Mouse (Mus musculus): Measurements from ENCODE around the gene Dgki. TPM values are rescaled to one million over a fixed set of nuclear protein-coding genes. Genes with fewer than 3 reads are reported as not detected.

The Dgki gene
- total and polyA plus RNA-seq, 3 experiments, result not detected

GRCm38 (mm10) chr6:37037115-37037908, 262.7 kb downstream of the Dgki start:
- no peaks in the 10 kb centered on the region for H3K9me3 ChIP-seq (replicated peaks; ENCODE audit: insufficient read depth, low read length)
- H3K36me3 ChIP-seq (ENCODE audit: control insufficient read depth in 1 of 2, insufficient read depth in 2 of 2, low read length in 2 of 2), result no peaks in the 10 kb centered on the region
- H3K27ac ChIP-seq (ENCODE audit: control insufficient read depth, low read depth, low read length), result no peak overlapping the region
- H3K79me2 ChIP-seq (ENCODE audit: control insufficient read depth, insufficient read depth, low read length, poor library complexity), result no peaks in the 10 kb centered on the region
- no peaks in the 10 kb centered on the region for H3K27me3 ChIP-seq (ENCODE audit: control insufficient read depth in 1 of 2, insufficient read depth in 2 of 2, low read length in 2 of 2)
- TF ChIP-seq TAL1 (IDR thresholded peaks at IDR 0.05; ENCODE audit: low read length), result no peak
- TF ChIP-seq NELFE (IDR thresholded peaks at IDR 0.05; ENCODE audit: low read depth, low read length), result no peak
- no peak for TF ChIP-seq MYB (IDR thresholded peaks at IDR 0.05; ENCODE audit: low read depth, low read length)
- no peak for TF ChIP-seq E2F4 (IDR thresholded peaks at IDR 0.05; ENCODE audit: borderline replicate concordance, low read depth, low read length)
- no peak for TF ChIP-seq MAX (IDR thresholded peaks at IDR 0.05; ENCODE audit: low read length)
- TF ChIP-seq HCFC1 (IDR thresholded peaks at IDR 0.05; ENCODE audit: low read depth, low read length), result no peak
- no peak for TF ChIP-seq KAT2A (conservative IDR thresholded peaks at IDR 0.05; ENCODE audit: low read depth, low read length)
- no peak for TF ChIP-seq ZNF384 (IDR thresholded peaks at IDR 0.05; ENCODE audit: low read depth, low read length)
- no peak for TF ChIP-seq CHD2 (IDR thresholded peaks at IDR 0.05; ENCODE audit: low read length)
- TF ChIP-seq MAZ (IDR thresholded peaks at IDR 0.05; ENCODE audit: low read depth, low read length), result no peak
- TF ChIP-seq ZKSCAN1 (IDR thresholded peaks at IDR 0.05; ENCODE audit: low read depth, low read length), result no peak
- TF ChIP-seq MEF2A (IDR thresholded peaks at IDR 0.05; ENCODE audit: extremely low read depth, insufficient replicate concordance, low read depth, low read length, poor library complexity, severe bottlenecking), result no peak
- H3K4me1 ChIP-seq (ENCODE audit: control insufficient read depth in 1 of 2, insufficient read depth in 2 of 2, low read length in 2 of 2), result no peaks in the 10 kb centered on the region
- no peak overlapping the region for H3K9ac ChIP-seq (ENCODE audit: control insufficient read depth, low read depth, low read length, poor library complexity, severe bottlenecking)
- H3K4me3 ChIP-seq (ENCODE audit: control insufficient read depth in 1 of 2, insufficient read depth in 1 of 2, low read depth in 2 of 2, low read length in 2 of 2), result no peak overlapping the region
- no peak for DNase-seq (ENCODE audit: low read depth, low spot score)

- H3K4me3 ChIP-seq (ENCODE audit: control insufficient read depth in 1 of 2, insufficient read depth in 1 of 2, low read depth in 2 of 2, low read length in 2 of 2), result no peak overlapping the region
- H3K27me3 ChIP-seq (ENCODE audit: control insufficient read depth in 1 of 2, insufficient read depth in 2 of 2, low read length in 2 of 2), result no peaks in the 10 kb centered on the region
- no peak for DNase-seq (ENCODE audit: low read depth, low spot score)
- no peaks in the 10 kb centered on the region for H3K36me3 ChIP-seq (ENCODE audit: control insufficient read depth in 1 of 2, insufficient read depth in 2 of 2, low read length in 2 of 2)
- no peak for TF ChIP-seq GABPA (IDR thresholded peaks at IDR 0.05; ENCODE audit: low read depth, low read length)
- no peak for TF ChIP-seq MYC (IDR thresholded peaks at IDR 0.05; ENCODE audit: low read depth, low read length)
- no peak for TF ChIP-seq BHLHE40 (IDR thresholded peaks at IDR 0.05; ENCODE audit: borderline replicate concordance, low read depth, low read length)
- no peak for TF ChIP-seq KAT2A (conservative IDR thresholded peaks at IDR 0.05; ENCODE audit: low read depth, low read length)
- TF ChIP-seq CTCF (IDR thresholded peaks at IDR 0.05 in 2 of 3, conservative IDR thresholded peaks at IDR 0.05 in 1 of 3; ENCODE audit: control insufficient read depth in 1 of 3, insufficient read depth in 1 of 3, low read depth in 2 of 3, low read length in 3 of 3, poor library complexity in 1 of 3, severe bottlenecking in 1 of 3), result no peak
- no peak for TF ChIP-seq SMC3 (IDR thresholded peaks at IDR 0.05; ENCODE audit: low read depth, low read length)
- TF ChIP-seq ZMIZ1 (IDR thresholded peaks at IDR 0.05; ENCODE audit: low read depth, low read length), result no peak
- TF ChIP-seq CHD1 (IDR thresholded peaks at IDR 0.05; ENCODE audit: low read depth, low read length), result no peak
- no peak for TF ChIP-seq GATA1 (IDR thresholded peaks at IDR 0.05; ENCODE audit: low read depth, low read length)
- no peak overlapping the region for H3K9ac ChIP-seq (ENCODE audit: control insufficient read depth, low read depth, low read length, poor library complexity, severe bottlenecking)
- no peaks in the 10 kb centered on the region for H3K9me3 ChIP-seq (replicated peaks; ENCODE audit: insufficient read depth, low read length)
- H3K79me2 ChIP-seq (ENCODE audit: control insufficient read depth, insufficient read depth, low read length, poor library complexity), result no peaks in the 10 kb centered on the region
- H3K27ac ChIP-seq (ENCODE audit: control insufficient read depth, low read depth, low read length), result no peak overlapping the region
- H3K4me1 ChIP-seq (ENCODE audit: control insufficient read depth in 1 of 2, insufficient read depth in 2 of 2, low read length in 2 of 2), result no peaks in the 10 kb centered on the region
Observed at GRCm38 (mm10) chr6:37035681-37036080, 264.3 kb downstream of the Dgki start.
